Mouse (Mus musculus) thymus, adult 2 months (tissue): Measurements from ENCODE around the gene Ugt2b1.

Experiments used
- CTCF ChIP-seq: fragments of 200-500 bp; IDR thresholded peaks from 2 replicates; pipeline ENCODE4 v1.5.1; 2012; ENCODE audit warnings: mild to moderate bottlenecking, control low read depth, low read length, moderate library complexity, borderline replicate concordance; ENCODE audit not compliant: control insufficient read depth, poor library complexity, insufficient read depth; ENCODE audit errors: extremely low read depth
- POLR2A ChIP-seq: fragments of 200-500 bp; IDR thresholded peaks from 2 replicates; pipeline ENCODE4 v1.6.1; 2012; ENCODE audit warnings: mild to moderate bottlenecking, low read length, control low read depth, moderate library complexity; ENCODE audit not compliant: control insufficient read depth, poor library complexity, insufficient read depth; ENCODE audit errors: extremely low read depth

- no peak for TF ChIP-seq CTCF
- TF ChIP-seq POLR2A = no peak
These were observed 15.6 kb downstream of the Ugt2b1 start for GRCm38 (mm10) chr5:86910770-86911169.
